Mouse (Mus musculus): ENCODE results near the gene Tmem115.
A peak's percentile ranks its signal among the peaks of the same experiment; 100 is the strongest.

Gene Tmem115

DNA sequence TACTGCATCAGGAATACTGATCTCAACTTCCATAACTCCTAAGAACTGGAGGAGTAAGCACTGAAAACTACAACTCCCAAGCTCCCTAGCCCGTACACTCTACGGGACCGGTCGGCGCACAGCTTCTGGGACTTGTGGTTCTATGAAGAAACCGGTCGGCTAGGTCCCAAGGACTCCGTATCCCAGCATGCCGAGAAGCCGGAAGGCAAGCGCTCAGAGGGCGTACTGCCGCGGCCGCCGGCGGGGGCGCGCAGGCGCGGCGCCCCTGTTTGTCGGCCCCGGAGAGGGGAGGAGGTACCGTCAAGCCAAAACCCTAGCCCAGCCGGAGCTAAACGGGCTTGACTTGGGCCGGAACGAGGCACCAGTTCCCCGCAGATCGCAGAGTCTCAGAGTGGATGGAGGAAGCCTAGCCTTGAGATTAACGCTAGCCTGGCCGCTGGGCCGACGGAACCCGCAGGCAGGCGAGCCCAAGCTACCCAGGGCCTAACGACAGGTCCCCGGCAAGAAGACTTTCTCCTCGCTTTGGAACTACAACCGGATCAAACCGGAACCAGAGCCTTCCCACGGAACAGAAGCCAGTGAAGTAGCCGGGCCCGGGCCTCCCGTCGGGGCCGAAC is at the start of gene Tmem115:
Gene Tmem115 (plus strand): TSS at position 155 of the 617 bp plus-strand sequence.
- peak; percentile 97 for ATAC-seq (ENCODE audit: low TSS enrichment)

- peak; percentile 57; the same call in 1 of the 2 replicates for ATAC-seq (ENCODE audit: low TSS enrichment)
Observed at GRCm38 (mm10) chr9:107484302-107484701, 49.4 kb upstream of the Tmem115 start.

- no peak for ATAC-seq (ENCODE audit: low TSS enrichment)
Observed at GRCm38 (mm10) chr9:107484766-107485165, 49.0 kb upstream of the Tmem115 start.

DNA sequence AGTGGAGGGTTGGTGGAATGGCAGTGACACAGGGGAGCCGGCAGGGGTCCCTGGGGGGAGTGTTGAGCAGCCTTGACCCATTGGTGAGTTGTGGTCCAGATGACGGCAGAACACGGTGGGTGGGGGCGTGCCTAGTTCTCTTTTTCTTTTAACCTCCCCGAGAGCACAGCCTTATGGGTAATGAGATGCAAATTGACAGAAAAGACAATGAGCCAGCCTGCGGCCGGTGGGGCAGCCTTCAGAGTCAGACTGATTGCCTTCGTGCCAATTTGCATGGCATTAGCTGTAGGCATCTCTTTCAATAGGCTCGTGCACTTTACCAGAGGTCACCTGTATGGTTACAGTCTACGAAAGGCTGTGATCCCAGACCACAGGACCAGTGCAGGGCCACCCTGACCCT is 47.7 kb upstream of the Tmem115 start:
- ATAC-seq (ENCODE audit: low TSS enrichment) = no peak

DNA sequence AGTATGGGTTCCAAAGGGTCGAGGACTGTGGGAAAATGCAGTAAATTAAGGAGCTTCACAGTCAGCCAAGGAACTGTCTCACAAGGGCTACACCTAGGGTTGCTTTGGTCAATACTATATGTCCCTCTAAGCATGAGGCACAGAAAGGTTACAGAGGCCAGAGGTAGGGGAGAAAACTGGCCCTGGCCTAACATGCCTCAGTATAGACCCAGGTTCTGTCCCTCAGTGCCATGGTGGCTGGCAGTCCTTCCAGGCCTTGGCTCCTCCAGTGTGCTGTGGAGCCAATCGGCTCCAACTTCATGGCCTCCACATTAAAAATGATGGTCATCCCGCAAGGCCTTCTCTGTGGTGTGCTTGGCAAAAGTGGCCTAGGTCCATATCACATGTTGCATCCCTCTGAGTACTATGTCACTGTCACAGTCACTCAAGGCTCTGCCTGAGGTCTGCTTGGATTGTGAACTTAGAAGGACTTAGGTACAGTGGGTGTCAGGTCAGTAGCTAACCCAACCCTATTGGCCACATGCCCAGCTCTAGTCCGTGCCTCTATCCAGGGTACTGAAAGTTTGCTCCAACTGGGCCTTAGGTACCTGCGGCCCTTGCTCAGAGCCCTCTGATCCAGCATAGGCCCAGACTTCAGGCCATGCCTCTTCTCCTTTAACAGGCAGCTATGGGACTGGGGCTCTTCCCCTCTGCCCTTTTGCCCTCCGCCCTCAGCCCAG is 47.1 kb upstream of the Tmem115 start:
- no peak for ATAC-seq (ENCODE audit: low TSS enrichment)

DNA sequence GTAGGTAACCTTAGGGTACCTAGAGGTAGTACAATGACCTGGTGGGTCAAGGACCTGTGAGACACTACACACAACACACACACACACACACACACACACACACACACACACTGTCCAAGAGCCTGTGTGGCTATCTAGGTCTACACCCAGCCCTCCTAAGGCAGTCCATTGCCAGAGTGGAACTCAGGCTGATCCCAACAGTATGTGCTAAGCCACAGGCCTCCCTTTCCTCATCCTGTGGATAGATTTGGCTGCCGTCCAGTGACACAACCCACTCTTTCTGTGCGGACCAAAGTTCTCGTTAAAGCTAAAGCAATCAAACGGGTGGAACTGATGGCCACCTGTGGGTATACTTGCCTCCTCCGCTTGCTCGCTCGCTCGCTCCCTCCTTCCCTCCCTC is 43.6 kb upstream of the Tmem115 start:
- ATAC-seq (ENCODE audit: low TSS enrichment) = no peak

DNA sequence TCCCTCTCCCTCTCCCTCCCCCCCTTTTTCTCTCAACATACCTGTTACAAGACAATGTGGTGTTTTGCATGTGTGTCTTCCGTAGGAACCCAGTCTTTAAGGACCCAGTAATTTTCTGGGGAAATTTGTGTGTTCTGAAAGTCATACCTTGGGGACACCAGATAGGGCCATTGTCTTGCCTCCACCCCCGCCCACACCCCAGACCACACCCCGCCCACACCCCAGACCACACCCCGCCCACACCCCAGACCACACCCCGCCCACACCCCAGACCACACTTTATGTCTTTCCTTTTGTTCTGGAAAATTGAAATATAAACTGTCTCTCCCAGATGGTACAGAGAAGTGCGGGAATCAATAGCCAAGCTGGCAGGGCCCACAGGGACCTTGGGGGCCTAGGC is 43.1 kb upstream of the Tmem115 start:
- ATAC-seq (ENCODE audit: low TSS enrichment) = no peak

DNA sequence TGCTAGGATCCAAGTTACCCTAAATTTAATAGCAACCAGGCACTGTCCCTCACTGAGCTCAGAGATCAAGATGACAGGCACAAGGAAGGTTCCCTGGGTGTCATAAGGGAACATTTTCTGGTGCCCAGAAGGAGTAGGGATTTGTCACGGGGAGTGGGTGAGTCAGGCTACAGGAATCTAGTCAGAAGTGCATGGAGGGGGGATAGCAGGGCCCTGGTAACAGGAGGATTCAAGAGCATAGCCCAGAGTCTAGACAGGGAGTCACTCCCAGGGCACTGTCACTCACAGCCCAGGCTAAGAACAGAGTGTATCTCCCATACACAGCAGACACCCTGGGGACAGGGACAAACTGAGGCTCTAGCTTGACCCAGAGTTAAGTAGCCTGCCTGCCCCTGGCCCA is 40.2 kb upstream of the Tmem115 start:
- no peak for ATAC-seq (ENCODE audit: low TSS enrichment)

- ATAC-seq (ENCODE audit: low TSS enrichment) = no peak
Observed at GRCm38 (mm10) chr9:107494238-107494637, 39.5 kb upstream of the Tmem115 start.

- no peak for ATAC-seq (ENCODE audit: low TSS enrichment)
Observed at GRCm38 (mm10) chr9:107496359-107496758, 37.4 kb upstream of the Tmem115 start.

GRCm38 (mm10) chr9:107500708-107501286 is 32.9 kb upstream of the Tmem115 start:
- ATAC-seq (ENCODE audit: low TSS enrichment) = no peak

- no peak for ATAC-seq (ENCODE audit: low TSS enrichment)
Observed at GRCm38 (mm10) chr9:107502131-107502846, 31.5 kb upstream of the Tmem115 start.

DNA sequence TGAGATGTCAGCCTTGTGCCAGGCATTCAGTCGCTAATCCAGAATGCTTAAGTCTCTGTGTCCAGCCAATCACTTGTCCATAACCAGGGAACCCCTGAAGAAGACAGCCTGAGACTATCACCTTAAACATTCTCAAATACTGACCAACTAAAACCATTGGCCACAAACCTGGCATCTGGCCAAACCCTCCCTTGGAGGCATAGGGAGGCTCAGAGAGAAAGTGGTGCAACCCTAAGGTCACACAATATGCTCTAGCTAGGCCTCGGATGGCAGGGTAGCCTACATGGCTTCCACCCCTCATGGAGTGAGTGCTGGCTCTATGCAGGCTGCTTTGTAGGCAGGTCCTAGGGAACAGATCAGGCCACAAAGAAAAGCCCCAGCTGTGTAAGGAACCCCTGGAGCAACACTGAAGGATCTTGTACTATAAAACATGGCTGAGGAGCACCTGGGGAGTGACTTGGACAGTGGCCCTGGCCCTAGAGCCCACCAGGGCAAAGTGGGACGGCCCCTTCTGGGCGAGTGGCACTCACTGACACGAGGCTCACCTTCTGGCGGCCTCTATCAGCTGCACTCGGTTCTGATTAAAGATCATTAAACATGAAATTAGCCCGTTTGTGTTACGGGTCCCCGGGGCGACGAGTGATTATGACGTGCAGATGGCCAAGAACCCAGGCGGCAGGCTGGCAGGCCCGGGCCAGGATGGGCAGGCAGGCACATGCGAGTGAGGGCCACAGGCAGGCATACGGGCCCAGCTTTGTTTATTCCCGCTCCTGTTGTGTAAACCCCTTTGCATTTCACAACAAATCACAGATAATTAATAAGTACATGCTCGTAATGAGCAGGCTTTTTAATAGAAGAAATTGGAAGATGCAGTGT is 28.8 kb upstream of the Tmem115 start:
- no peak for ATAC-seq (ENCODE audit: low TSS enrichment)

DNA sequence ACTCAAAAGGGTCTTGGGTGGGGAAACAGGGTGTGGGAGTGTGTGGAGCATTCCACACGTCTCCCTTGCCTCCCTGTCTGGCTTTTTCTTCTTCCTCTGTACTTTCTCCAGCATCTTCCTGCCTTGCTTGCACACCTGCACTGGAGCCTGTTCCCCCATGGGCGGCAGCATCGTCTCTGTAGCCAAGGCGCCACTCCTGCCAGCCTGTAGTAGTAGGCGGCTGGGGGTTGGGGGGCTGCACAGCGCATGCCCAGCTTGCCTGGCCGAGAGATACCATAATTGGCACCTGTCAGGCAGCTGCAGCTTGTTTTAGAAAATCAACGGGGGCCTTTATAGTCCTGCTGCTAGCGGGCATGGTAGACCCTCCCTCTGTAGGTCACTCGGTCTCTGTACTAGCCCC is 25.5 kb upstream of the Tmem115 start:
- peak; percentile 72 for ATAC-seq (ENCODE audit: low TSS enrichment)

DNA sequence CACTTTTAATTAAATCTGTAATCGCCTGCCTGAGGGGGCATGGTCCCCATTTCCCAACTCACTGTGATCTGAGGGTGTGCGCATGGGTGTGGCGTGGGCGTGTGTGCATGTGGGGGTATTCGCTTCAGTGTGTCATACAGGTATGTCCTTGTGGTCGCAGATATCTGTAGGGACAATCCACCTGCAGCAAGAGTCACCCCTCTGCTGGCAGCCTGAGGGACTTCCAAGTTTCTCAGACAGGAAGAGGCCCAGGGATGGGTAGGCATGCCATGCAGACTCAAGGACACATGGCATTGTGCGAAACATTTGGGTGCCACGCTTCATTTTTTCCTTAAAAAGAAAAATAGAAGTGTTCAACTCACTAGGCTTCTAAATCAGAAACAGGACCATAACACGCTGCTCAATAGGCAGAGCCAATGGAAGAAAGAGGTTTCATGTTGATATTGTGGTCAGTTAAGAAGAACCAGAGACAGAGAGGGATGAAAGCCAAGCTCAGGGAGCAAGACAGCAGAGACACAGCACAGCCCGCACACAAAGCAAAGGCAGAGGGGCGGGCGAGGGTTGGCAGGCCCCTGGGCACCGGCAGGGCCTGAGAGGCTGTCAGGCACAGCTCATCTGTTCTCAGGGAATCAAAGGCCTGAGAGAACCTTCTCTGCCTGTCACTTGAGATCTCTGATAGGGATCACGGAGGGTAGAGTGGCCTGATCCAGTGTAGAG is 23.2 kb upstream of the Tmem115 start:
- no peak for ATAC-seq (ENCODE audit: low TSS enrichment)

GRCm38 (mm10) chr9:107511436-107511835 is 22.3 kb upstream of the Tmem115 start:
- ATAC-seq (ENCODE audit: low TSS enrichment) = no peak

DNA sequence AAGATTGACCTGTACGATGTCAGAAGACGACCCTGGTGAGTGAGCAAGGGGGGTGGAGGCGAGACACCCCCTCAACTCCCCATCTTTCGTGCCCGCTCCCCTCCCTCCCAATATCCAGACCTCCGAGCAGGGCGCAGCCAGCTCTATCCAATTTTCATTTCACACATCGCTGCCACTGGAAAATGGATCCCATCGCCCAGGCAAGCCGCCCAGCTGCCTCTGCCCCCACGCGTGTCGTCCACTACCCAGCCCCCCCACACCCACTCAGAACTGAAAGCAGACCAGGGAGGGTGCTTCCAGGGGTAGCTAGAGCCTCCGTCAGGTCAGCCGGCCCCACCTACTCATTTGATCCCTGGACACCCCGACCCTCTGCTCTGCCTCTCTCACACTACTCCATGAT is 21.4 kb upstream of the Tmem115 start:
- ATAC-seq (ENCODE audit: low TSS enrichment) = no peak

GRCm38 (mm10) chr9:107514303-107514955 is 19.3 kb upstream of the Tmem115 start:
- ATAC-seq (ENCODE audit: low TSS enrichment) = peak; percentile 82

DNA sequence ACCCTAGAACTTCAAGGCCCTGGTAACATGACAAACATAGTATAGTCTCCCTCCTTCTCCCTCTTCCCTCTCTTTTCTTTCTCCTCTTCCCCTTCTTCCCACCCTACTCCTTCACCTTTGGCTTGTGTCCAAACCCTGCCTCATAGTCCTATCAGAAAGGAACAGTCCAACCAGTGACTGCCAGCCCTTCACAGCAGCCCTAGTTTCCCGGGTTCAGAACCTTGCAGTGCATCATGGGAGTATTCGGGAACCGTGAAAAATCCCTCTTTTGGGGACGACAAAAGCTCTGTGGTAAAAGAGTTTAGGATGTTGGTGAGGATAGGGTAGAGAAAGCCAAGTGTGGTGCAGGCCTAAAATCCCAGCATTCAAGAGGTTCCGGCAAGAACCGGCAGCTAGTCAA is 13.4 kb upstream of the Tmem115 start:
- no peak for ATAC-seq (ENCODE audit: low TSS enrichment)

- ATAC-seq (ENCODE audit: low TSS enrichment) = no peak
Observed at GRCm38 (mm10) chr9:107521190-107521589, 12.6 kb upstream of the Tmem115 start.

Data from frontal cortex, adult (tissue).